Mouse (Mus musculus) heart, adult 18-20 months (tissue): ENCODE data around the gene Tmem30c. TPM values are rescaled to one million over a fixed set of nuclear protein-coding genes. Genes with fewer than 3 reads are reported as not detected.
A peak's percentile ranks its signal among the peaks of the same experiment; 100 is the strongest.

Source experiments
- DNase-seq, 2 experiments: peaks; one replicate each; pipeline ENCODE4 v3.0.0; 2021 to 2022; ENCODE audit warnings: mixed read lengths in 1 of 2
- long read RNA-seq, 2 experiments: library from polyadenylated mRNA; stranded (forward); transcript quantifications; one replicate each; pipeline ENCODE4 v2.0.0; 2021
- total RNA-seq, 2 experiments: library from RNA; stranded (reverse); gene quantifications; 2 replicates each; pipeline ENCODE4 v1.2.3; 2021

The Tmem30c gene
- total RNA-seq: not detected
- long read RNA-seq, experiment 1: 0 reads
- long read RNA-seq, experiment 2: 0 reads

- no peak for DNase-seq
Measured at GRCm38 (mm10) chr16:57292765-57293164, at the start of gene Tmem30c. TSS of gene Tmem30c (minus strand) at chr16:57292865.

GRCm38 (mm10) chr16:57340613-57340898 is 47.9 kb upstream of the Tmem30c start:
- no peak for DNase-seq

GRCm38 (mm10) chr16:57339765-57340612 is 47.3 kb upstream of the Tmem30c start:
- DNase-seq: no peak

GRCm38 (mm10) chr16:57336770-57337423 is 44.2 kb upstream of the Tmem30c start:
- peak in 1 of 2 experiments; percentile 60 for DNase-seq

GRCm38 (mm10) chr16:57332301-57332700 is 39.6 kb upstream of the Tmem30c start:
- DNase-seq: no peak

- no peak for DNase-seq
Measured at GRCm38 (mm10) chr16:57330111-57330510, 37.4 kb upstream of the Tmem30c start.

GRCm38 (mm10) chr16:57329028-57329427 is 36.4 kb upstream of the Tmem30c start:
- DNase-seq: peak; percentile 44 to 49

- DNase-seq: peak; percentile 71 to 87
Measured at GRCm38 (mm10) chr16:57326996-57327395, 34.3 kb upstream of the Tmem30c start.

GRCm38 (mm10) chr16:57319284-57320124 is 26.8 kb upstream of the Tmem30c start:
- DNase-seq: no peak

- DNase-seq: no peak
Measured at GRCm38 (mm10) chr16:57318637-57319125, 26.0 kb upstream of the Tmem30c start.

- DNase-seq: no peak
Measured at GRCm38 (mm10) chr16:57317882-57318636, 25.4 kb upstream of the Tmem30c start.

GRCm38 (mm10) chr16:57317127-57317526 is 24.5 kb upstream of the Tmem30c start:
- no peak for DNase-seq

GRCm38 (mm10) chr16:57315026-57315425 is 22.4 kb upstream of the Tmem30c start:
- no peak for DNase-seq

- DNase-seq: no peak
Measured at GRCm38 (mm10) chr16:57314236-57314635, 21.6 kb upstream of the Tmem30c start.

GRCm38 (mm10) chr16:57313487-57313886 is 20.8 kb upstream of the Tmem30c start:
- DNase-seq: no peak

GRCm38 (mm10) chr16:57312130-57312529 is 19.5 kb upstream of the Tmem30c start:
- no peak for DNase-seq

GRCm38 (mm10) chr16:57305463-57305862 is 12.8 kb upstream of the Tmem30c start:
- no peak for DNase-seq

- no peak for DNase-seq
Measured at GRCm38 (mm10) chr16:57303716-57304115, 11.1 kb upstream of the Tmem30c start.

- DNase-seq: no peak
Measured at GRCm38 (mm10) chr16:57302792-57303698, 10.4 kb upstream of the Tmem30c start.

- DNase-seq: peak; percentile 28 to 35
Measured at GRCm38 (mm10) chr16:57301512-57302115, 8.9 kb upstream of the Tmem30c start.
